Mouse (Mus musculus): ENCODE results near the gene Wdr41. TPM values are rescaled to one million over a fixed set of nuclear protein-coding genes. Genes with fewer than 3 reads are reported as not detected.

Wdr41 gene
- polyA plus RNA-seq, 1 experiment from 2014 or later, result 25.5 TPM

DNA sequence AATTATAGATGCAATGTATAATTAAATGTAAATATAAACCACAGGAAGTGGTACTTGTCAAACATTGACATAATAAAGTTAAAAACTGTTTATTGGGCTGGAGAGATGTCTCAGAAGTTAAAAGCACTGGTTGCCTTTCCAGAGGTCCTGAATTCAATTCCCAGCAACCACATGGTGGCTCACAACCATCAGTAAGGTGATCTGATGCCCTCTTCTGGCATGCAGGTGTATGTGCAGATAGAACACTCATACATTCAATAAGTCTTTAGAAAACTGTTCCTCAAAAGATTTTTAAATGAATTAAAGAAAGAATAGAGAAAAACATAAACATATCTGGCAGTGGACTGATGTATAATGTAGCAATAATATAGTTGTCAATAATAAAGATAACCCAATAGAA, 94.1 kb downstream of the Wdr41 start:
- H3K4me1 ChIP-seq (replicated peaks; ENCODE audit: control insufficient read depth, insufficient read depth, low read length), result no peaks in the 10 kb centered on the region
- no peak for DNase-seq (ENCODE audit: low spot score)
- no peaks in the 10 kb centered on the region for H3K27me3 ChIP-seq (replicated peaks; ENCODE audit: control insufficient read depth, insufficient read depth, low read length)
- no peak overlapping the region for H3K4me3 ChIP-seq (ENCODE audit: low read depth, low read length)
- H3K9ac ChIP-seq (ENCODE audit: low read length), result no peak overlapping the region
- no peak for ATAC-seq (replicated peaks; ENCODE audit: low FRiP score, low TSS enrichment, low read depth)
- no peak overlapping the region for H3K4me2 ChIP-seq (ENCODE audit: low read length)
- no peak overlapping the region for H3K27ac ChIP-seq (ENCODE audit: low read depth)
- H3K36me3 ChIP-seq (ENCODE audit: control insufficient read depth, insufficient read depth, low read length), result no peaks in the 10 kb centered on the region
- H3K9me3 ChIP-seq (ENCODE audit: control insufficient read depth, low read length), result no peaks in the 10 kb centered on the region

Other genes starting within 250 kb of the Wdr41 start
- gene Tbca, start 187.4 kb upstream of the Wdr41 start, polyA plus RNA-seq (2014; fragmentation: Nextera tagmentation; extraction: Ambion mirVana), result 245 and 246 TPM in 2 replicates
- gene Otp, start 100.7 kb upstream of the Wdr41 start, polyA plus RNA-seq (2014; fragmentation: Nextera tagmentation; extraction: Ambion mirVana), result not detected in 2 replicates

All from intestine, embryonic 14.5 days (tissue).